Mouse (Mus musculus) olfactory bulb, adult 2 months (tissue): ENCODE data around the gene Plcb2.

ENCODE experiments used
- CTCF ChIP-seq: fragments of 200-500 bp; IDR thresholded peaks from 2 replicates; pipeline ENCODE4 v1.5.1; 2012; ENCODE audit warnings: low read depth, mild to moderate bottlenecking, low read length, moderate library complexity; ENCODE audit not compliant: insufficient read depth
- POLR2A ChIP-seq: fragments of 200-500 bp; IDR thresholded peaks from 2 replicates; pipeline ENCODE4 v1.6.1; 2012; ENCODE audit warnings: mild to moderate bottlenecking, low read depth, low read length, moderate library complexity; ENCODE audit not compliant: insufficient read depth

DNA sequence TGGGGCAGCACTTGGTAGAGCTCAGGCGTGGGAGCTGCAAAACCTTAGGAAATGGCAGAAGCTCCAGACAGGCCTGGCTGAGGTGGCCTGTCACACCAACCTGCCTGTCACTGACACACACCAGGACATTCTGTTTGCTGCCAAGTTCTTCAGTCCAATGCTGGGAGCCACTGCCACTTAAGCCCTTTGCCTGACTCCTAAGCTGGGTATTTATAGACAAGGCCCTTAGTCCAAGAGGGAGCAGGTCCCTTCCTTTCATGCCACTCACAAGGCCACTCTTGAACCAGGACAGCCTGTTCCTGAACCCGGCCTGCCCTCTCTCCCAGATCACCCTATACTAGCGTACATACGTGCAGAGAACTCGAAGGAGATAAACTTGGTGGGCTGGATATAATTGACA lies 11.6 kb downstream of the Plcb2 start:
- no peak for TF ChIP-seq CTCF
- no peak for TF ChIP-seq POLR2A
